Mouse (Mus musculus): ENCODE results near the gene Pla2r1.

Pla2r1 gene

DNA sequence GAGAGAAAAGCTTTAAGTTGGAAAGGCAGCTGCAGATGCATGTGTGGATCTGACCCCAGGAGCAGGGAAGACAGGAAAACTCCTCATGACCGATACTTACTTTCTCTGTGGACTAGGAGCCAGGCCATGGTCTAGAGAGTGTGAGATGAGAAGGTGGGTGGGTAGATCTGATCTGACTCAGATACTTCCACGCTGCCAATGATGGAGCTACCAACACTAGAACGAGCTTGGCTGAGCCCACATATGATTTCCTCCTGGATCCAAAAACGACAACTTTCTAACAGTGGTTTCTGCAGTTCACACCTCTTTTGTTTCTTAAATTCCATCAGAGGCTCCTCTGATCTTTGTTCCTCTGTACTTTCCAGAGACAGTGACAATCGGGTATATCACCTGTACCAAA is 151.4 kb downstream of the Pla2r1 start:
- DNase-seq (ENCODE audit: low spot score): no peak

DNA sequence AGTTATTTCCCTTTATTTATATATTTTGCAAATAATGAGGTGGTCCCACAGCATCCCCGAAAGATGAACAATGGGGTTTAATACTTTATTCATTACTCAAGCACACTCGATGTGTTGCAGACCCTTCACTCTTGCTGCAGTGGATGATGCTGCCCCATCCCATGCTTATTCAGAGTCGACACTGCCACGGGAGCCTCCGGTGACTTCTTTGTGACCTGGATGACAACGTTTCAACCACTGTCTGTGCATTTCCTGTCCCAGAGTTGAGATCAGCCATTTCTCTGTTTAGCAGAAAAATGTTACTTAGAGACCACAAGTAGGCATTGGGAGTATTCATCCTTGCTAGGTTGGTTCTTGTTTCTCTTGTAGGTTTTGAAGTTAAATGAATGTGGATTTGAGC is 159.3 kb downstream of the Pla2r1 start:
- no peak for DNase-seq (ENCODE audit: low spot score)

DNA sequence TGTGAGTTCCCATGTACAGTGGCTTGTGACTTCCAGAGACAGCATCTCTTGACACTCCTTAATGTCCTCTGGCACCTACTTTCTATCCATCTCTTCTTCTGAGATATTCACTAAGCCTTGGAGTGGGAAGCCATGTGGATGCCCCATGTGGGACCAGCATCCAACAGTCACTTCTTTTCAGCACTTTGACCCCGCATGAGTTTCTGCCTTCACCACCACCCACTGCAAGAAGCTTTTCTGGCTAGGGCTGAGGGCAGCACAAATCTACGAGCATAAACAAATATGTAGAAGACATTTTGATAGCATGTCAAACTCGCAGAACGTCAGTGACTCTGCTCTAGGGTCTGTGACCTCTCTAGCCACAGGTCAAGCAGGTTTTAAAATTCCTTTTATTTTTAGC is 160.8 kb downstream of the Pla2r1 start:
- DNase-seq (ENCODE audit: low spot score): no peak

DNA sequence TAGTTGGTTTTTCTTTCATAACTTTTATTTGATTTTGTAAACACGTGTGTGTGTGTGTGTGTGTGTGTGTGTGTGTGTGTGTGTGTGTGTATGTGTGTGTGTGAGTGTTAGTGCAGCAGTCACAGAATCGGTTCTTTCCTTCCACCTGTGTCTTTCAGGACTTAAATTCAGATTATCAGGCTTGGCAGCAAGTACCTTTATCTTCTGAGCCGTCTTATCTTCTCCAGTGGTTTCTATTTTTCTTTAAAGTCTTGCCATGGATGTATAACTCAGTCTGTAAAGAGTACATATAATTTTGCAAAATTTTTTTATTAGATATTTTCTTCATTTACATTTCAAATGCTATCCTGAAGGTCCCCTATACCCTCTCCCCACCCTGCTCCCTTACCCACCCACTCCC is 165.7 kb downstream of the Pla2r1 start:
- no peak for DNase-seq (ENCODE audit: low spot score)

DNA sequence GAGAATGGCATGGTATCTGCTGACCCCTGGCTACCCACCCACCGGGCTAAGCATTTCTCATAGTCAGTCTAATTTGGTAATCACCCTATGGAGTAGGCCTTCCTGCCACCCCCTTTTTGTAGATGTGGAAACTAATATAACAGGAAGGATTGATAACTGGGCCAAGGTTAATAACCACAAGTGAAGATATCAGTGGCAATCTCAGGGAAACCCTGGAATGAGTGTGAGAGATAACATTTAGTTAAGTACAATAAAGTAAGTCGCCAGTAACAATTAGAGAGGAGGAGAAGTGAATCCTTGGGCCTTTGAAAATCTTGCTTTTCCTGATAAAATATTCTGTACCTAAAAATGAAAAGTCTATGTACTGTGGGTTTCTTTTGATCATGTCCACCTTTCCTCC is 166.3 kb downstream of the Pla2r1 start:
- no peak for DNase-seq (ENCODE audit: low spot score)

DNA sequence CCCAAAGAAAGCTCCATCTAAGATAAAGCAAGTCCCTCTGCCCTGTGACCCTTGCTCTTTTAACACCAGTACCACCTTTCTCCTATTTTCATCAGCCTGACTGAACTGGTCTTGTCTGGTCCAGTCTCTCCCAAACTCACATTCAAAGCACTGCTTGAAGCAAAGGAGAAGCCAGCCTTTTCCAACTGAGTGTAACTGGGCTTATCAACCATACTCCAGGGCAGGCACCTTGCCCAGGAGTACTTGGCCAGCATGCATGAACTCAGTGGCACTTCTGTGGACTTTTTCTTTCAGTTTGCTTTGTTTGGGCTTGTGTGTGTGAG is 168.4 kb downstream of the Pla2r1 start:
- no peak for DNase-seq (ENCODE audit: low spot score)

- no peak for DNase-seq (ENCODE audit: low spot score)
These were observed 168.9 kb downstream of the Pla2r1 start for GRCm38 (mm10) chr2:60384083-60384762.

DNA sequence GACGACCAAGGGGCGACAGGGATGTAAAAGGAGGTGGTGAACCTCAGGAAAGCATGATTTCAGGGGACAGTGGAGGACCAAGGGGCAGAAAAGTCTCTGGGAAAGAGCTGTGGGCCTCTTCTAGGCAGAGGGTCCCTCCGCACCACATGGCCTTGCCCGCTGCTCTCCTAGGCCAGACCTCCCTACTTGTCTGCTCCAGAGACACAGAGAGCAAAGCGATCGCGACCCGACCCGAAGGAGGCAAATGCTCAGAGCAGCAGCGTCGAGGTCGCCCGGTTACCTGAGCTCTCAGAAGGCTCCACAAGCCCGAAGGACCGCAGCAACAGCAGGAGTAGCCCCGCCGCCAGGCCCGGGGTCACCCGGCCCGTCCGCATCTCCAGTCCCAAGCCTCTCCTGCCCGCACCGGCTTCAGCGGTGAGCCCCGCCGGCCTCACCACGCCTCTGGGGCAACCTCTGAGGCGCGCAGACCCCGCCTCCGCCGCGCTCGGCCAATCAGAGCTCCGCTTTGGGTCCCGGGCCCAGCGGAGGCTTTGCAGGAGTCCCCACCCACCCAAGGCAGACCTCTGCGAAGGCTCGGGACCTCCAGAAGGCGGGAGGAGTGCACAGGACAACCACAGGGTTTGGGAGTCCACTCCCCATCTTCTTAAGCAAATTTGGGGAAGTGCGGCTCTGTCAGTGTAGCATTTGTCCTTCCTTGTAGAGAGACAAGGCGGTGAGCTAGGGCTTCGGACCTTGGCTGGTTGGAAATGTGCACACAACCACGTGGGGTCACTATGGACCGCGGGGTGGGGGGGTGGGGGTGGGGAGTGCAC is 170.0 kb downstream of the Pla2r1 start, which contains the start of gene Ly75:
TSS of gene Ly75 (minus strand) at position 446 of the 812 bp plus-strand sequence.
- DNase-seq (ENCODE audit: low spot score): peak; percentile 26

GRCm38 (mm10) chr2:60382346-60382745 is 170.8 kb downstream of the Pla2r1 start:
- no peak for DNase-seq (ENCODE audit: low spot score)

DNA sequence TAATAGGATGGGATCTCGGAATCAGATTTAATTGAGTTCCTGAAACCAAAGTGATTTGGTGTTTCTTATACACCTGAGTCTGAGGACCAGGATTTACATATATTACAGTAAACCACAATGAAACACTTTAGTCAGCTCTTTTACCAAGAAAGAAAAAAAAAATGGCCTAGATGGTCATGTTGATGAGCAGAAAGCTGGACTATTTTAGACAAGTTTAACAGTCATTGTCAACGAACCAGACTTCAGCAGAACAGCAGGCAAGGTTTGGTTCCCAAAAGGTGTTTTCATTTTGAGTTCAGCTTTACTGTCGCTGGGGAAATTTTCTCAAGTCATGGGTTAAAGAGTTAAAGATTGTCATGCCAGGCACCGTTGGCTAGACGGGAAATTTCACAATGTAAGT is 175.8 kb downstream of the Pla2r1 start:
- no peak for DNase-seq (ENCODE audit: low spot score)

DNA sequence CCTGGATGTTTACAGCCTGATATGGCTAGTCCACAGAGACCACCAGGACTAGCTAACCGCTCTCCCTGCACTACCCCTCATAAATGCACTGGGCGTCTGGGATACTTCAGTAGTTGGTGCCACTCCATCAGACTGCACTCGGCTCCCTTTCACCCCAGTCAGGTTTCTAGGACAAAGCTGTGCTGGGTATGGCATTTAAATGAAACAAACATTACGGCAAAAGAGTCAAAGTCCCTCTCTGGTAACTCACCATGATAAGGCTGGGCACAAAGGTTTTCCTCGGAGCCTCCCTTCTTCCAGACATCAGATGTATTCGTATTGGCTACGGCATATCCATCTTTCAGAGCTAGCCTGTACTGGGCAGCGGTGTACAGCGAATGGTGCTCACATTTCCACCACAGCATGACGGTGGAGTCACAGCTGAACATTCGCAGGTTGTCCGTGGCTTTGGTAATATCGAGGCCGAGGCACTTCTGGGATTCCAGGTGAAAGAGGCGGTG is 177.4 kb downstream of the Pla2r1 start:
- DNase-seq (ENCODE audit: low spot score): no peak

GRCm38 (mm10) chr2:60375126-60375525 is 178.0 kb downstream of the Pla2r1 start:
- DNase-seq (ENCODE audit: low spot score): no peak

- DNase-seq (ENCODE audit: low spot score): no peak
These were observed 182.9 kb downstream of the Pla2r1 start for GRCm38 (mm10) chr2:60370188-60370587.

- no peak for DNase-seq (ENCODE audit: low spot score)
These were observed 183.7 kb downstream of the Pla2r1 start for GRCm38 (mm10) chr2:60369454-60369853.

DNA sequence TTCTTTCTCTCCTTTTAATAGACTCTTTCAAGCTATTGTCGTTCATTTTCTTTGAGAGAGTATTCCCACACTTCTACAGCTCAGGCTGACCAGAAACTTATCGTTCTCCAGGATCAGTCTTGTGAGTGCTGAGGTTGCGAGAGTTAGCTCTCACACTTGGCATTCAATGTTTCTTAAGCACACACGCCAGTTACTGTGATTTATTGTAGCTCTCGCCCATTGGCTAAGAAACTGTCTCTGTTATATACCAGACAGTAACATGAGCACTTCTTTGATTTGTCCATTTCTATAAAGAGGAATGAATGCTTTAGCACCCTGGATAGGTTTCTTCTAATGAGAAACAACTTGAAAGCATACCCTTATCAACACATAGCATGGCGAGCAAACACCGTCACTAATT is 185.2 kb downstream of the Pla2r1 start:
- no peak for DNase-seq (ENCODE audit: low spot score)

All from layer of hippocampus, adult 11-12 months (tissue).